Mouse (Mus musculus) ovary, postnatal 10 days (tissue): ENCODE data around the gene Neu2.

Source experiments
- DNase-seq: peaks from one replicate; pipeline ENCODE4 v3.0.0; 2022; ENCODE audit warnings: low spot score

The Neu2 gene

GRCm38 (mm10) chr1:87541614-87542013 lies 31.9 kb downstream of the Neu2 start:
- no peak for DNase-seq

DNA sequence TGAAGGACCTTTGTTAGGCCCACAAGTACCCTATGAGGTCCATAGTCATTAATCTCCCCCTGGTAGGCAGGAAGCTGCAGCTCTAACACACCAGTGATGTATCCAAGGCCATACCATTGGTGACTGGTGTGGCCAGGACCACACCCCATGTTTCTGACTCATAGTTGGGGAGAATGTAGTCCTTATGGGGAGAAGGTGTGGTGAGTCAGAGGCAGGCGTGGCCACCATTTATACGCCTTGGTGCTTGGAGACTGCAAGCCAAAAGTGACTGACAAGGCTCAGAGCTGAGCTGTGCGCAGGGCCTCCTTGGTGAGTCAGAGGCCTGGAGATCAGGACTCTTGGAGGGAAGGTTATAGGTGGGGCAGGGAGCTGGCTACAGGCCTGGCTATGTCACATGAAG lies 41.3 kb downstream of the Neu2 start:
- DNase-seq = no peak

DNA sequence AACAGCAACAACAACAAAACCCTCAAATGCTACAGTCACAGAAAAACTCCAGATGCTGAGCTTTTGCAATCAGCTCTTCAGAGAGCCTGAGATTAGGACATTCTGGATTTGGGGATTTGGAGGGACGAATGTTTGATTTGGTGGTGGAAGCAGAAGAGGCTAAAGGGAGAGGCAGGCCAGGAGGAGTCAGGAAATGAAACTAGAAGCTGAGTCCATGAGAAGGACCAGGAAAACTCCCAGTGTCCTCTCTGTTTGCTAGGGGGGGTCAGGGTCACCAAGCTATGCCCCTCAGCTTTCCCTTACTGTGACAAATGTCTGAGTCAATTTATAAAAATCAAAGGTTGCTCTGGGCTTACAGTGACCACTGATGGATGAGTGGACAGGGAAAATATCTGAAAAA lies 43.9 kb downstream of the Neu2 start:
- DNase-seq = no peak

DNA sequence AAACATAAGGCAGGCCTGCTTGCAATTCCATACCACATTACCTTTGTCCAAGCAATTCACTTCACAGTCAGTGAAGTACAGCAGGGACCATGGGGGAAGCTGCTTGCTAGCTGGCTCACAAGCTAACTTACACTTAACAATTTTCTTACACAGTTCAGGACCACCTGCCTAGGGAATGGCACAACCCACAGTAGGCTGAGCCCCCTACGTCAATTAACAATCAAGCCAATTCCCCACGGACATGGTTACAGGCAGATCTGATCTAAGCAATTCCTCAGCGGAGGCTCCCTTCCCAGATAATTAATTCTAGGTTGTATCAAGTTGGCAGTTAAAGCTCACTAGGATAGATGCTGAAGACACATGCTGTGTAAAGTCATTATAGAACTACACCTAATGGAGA lies 53.3 kb downstream of the Neu2 start:
- no peak for DNase-seq

DNA sequence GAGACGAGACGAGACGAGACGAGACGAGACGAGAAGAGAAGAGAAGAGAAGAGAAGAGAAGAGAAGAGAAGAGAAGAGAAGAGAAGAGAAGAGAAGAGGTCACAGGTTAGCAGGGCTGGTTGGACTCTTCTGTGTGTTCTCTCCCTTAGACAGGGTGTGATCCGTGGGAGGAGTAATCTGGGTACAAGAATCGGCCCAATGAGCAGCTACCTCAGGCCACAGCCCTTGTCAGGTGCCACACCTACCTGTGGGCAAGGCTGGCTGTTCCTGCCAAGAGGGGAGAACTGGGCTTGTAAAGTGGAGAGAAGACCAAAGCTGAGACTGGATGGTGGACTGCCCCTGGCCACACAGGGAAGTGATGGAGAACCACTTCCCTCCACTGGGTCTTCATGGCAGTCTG lies 56.1 kb downstream of the Neu2 start:
- no peak for DNase-seq

- no peak for DNase-seq
These were observed 58.7 kb downstream of the Neu2 start for GRCm38 (mm10) chr1:87568398-87568797.

DNA sequence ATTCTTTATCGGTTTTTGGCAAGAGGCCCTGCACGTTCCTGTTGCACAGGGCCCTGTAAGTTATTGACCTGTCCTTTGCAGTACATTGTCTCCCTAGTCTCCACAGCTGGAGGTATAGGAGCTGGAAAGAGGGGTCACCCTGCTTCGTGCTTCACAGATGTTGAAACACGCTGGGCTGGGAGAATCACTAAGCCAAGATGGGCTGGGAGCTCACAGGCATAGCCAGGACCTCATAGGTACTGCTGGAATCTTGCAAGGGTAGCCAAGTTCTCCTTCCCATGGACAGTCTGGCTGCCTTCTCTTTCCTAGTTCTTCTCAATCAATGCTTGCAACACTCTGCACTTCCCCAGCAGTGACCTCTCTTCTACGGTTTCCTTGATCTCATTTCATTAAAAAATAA lies 63.6 kb downstream of the Neu2 start:
- DNase-seq = no peak

DNA sequence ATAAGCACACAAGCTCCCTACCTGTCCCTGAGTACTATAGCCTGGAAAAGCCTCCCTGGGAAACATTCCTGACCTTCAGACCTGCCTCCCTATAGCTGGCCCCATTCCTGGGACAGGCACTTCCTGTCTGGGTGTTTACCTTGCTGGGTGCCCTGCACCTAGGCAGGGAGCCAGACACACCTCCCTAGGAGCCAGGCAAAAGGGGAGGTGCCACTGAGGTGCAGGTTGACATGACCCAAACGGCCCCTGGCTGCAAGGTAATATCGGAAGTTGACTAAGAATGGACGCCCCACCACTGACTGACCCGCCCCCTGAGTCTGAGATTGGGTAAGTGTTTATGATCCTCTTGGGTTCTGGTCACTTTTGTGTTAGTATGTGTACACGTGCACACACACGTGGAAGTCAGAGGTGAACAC lies 64.1 kb downstream of the Neu2 start, which contains the start of gene Ngef:
Ngef (minus strand) TSS at position 71 of the 416 bp plus-strand sequence.
- no peak for DNase-seq

DNA sequence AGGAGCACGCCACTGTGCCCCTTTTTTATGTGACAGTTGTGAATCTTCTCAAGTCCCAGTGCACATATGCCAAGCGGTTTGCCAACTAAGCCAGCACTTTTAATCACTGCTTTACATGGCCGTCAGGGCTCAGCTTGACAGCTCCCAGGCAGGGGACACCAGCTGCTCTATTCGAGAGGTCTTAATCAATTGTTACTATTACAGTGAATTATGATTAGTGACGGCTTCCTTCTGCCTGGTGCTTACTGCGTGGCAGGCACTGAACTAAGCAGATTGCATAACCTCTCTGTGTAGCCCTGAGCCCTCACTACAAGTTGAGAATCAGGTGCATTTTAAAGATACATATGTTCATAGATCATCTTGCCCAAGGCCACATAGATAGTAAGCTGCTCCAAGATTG lies 64.7 kb downstream of the Neu2 start:
- no peak for DNase-seq

- DNase-seq = no peak
These were observed 65.1 kb downstream of the Neu2 start for GRCm38 (mm10) chr1:87574785-87575184.

- no peak for DNase-seq
These were observed 69.3 kb downstream of the Neu2 start for GRCm38 (mm10) chr1:87578965-87579364.

DNA sequence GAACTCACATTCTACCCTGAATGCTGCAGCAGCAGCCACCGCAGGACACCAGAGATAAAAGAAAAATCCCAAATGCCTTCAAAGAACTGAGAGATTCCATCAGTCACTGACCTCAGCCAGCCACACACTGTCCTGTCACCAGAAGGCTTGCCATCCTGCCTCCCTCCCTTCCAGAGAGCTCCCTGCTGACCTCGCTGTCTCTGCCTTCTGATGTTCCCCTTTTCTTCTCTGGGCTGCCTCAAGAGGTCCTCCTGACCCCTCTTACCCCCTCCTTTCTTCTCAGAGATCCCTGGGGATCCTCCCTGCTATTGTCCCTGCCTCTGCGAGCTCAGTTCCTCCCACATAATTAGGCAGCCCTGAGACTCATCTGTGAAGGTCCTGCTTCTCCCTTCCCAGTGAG lies 71.1 kb downstream of the Neu2 start:
- DNase-seq = no peak

- DNase-seq = no peak
These were observed 79.5 kb downstream of the Neu2 start for GRCm38 (mm10) chr1:87589162-87589561.

DNA sequence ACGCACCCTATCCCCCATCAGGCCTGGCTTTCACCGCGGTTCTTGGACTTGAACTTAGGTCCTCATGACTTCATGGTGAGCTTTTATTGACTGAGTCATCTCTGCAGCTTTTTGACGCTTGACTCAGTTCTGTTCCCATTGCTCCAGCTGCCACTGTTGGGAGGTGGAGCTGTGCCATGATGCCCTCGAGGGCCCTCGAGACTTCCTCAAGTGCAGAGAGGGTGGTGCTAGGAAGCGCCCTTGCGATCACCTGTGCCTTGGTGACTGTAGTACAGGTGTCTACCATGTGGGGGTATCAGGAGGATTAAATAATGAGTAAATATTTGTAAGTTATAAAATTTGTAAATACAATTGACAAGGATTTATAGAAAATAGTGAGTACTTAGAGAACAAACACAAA lies 80.3 kb downstream of the Neu2 start:
- DNase-seq = no peak

DNA sequence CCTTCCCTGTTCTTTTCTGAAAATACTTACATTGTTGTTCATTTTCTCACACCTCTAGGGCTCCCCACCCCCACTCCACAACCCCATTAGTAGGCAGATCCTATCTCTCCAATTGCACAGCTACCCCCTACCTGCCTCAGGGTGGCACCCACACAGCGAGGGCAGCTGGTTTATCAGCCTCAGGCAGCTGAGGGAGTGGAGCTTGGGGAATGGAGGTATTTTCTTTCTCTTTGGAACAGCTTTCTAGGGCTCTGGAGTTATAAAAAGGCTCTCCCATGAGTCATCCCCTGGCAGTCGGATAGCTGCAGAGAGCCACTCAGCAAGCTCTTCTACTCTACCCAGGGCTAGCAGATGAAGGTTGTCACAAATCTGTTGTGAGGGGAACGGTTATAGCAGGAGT lies 84.6 kb downstream of the Neu2 start:
- no peak for DNase-seq

DNA sequence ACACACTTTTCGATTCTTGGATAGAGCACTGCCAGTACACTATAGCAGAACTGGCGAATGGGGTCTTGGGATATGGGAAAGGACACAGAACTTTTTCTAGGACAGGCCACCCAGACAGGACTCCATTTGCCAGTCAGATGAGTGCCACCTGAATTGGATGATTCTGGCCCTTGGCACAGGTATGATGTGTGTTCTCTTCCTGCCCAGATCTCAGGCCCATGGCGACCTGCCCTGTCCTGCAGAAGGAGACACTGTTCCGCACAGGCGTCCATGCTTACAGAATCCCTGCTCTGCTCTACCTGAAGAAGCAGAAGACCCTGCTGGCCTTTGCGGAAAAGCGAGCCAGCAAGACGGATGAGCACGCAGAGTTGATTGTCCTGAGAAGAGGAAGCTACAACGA lies 85.0 kb downstream of the Neu2 start:
- DNase-seq = no peak

DNA sequence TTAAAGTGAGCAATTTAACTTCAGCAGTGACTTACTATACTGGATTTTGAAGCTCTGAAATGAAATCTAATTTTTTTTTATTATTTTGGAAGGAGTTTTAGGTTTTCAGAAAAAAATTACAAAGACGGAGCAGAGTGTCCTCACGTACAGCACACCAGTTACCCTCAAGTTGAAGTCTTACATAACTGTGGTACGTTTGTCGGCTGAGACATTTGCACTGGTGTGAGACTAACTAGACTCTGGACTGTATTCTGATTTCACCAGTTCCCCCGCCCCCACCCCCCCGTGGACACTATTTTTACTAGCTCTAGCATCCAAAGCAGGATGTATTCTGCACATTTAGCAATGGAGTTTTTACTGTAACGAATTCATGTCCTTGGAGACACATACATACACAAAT lies 90.8 kb downstream of the Neu2 start:
- no peak for DNase-seq

DNA sequence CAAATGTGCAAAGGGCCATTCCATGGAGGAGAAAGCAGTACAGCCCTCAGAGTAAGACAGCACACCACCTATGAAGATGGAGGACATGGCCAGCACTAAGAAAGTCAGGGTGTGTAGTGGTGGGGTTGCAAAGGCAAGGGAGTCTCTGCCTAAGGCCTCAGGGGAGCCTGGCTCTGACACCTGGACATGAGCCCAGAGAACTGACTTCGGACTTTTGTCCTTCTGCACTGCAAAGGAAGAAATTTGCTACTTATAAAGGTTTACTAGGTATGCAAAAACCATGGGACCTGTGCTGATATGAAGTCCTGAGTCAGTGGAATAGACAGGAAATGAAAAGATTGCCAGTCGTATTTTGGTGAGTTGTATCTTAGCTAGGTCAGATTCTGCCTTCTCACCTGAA lies 92.1 kb downstream of the Neu2 start:
- no peak for DNase-seq

GRCm38 (mm10) chr1:87603389-87603788 lies 93.7 kb downstream of the Neu2 start:
- DNase-seq = no peak

DNA sequence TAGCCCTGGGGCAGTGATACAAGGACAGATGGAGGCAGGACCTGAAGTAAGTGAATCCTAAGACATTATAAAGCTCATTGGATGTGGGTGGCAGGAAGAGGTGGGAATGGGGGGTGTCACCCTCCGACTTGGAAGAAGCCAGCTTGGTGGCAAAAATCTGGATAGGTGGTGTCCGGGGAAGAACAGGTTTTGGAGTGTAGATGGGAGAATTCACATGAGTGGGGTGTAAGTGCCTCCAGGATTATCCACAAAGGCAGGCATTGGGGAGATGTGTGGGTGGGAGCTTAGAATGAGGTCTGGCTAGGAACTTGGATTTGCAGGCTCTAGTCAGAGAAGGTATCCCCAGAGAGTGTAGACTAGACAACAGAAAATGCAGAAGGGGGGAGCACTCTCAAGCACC lies 95.6 kb downstream of the Neu2 start:
- no peak for DNase-seq

- DNase-seq = no peak
These were observed 97.8 kb downstream of the Neu2 start for GRCm38 (mm10) chr1:87607385-87608091.

- peak; percentile 24 for DNase-seq
These were observed 98.8 kb downstream of the Neu2 start for GRCm38 (mm10) chr1:87608416-87609046.

DNA sequence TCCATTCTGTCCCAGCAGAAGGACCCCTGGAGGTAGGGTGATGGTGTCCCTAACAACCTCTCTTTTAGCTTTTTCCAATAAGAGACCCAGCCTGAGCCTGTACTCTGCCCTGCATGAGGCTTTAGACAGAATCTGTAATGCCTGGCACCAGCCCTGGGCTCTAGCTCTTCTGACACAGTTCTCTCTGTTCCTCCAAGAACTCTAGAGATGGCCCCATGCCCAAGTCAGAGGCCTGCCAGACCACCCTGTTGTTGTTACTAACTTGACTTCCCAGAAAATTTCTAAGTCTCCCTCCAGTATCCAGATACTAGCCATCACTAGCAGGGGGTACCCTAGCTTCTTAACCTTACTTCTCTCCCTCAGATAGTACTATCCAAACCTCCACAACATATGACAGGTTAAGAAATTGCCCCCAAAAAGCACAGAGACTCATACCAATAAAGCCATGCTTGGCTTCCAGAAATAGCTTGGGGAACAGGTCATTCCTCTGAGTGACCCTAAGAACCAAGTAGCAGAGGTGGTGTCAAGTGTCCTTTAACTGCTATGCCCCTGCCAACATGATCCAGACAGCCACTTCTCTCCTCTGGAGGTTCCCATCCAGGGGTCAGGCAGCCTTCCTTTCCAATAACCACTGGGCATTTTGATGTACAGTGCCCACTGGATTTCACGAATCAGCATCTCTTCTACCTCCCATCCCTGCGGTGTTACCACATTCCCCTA lies 105.0 kb downstream of the Neu2 start:
- DNase-seq = no peak
